ENCODE assay signal across 10 mouse cellular contexts in the genomic region with DNA sequence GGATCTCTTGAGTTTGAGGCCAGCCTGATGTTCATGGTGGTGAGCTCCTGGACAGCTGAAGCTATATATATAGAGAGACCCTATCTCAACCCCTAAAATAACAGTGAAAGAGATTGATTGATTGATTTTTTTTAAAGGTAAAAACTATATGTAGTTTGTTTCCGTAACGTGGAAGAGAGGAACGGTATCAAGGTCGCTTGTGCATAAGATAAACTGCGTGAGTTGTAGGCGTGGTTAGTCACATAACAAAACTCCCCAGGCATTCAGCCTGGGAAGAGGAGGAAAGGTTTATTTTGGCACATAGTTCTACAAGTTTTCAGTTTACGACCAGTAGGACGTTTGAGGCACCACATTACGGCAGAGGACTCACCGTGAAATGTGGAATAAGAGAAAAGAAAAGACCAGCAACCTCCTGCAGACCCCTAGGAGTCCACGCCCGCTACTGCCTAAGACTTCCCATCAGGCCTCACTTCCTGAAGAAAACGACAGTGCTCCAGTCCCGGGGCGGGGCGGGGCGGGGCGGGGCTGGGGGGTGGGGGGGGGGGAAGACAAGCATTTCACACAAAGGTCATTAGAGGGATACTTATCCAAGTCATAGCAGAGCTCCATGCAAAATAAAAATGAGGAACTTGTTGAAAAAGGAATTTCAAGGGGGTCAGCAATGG.
DNase-seq lines count a peak whose midpoint lies in the region; ATAC-seq and TF ChIP-seq lines count a peak whose summit lies in the region.
"Had no signal": no experiment of that assay in that cellular context is flagged by ENCODE, and none has a peak within 500 bp of the region (broad histone marks: within the 10 kb centered on the region; RNA-seq: fewer than 3 reads in every experiment).

No protein-coding gene starts in this region.

- no peaks in the 10 kb centered on the region for H3K9me3 ChIP-seq in heart, embryonic 12.5 days (replicated peaks)
- no peaks in the 10 kb centered on the region for H3K9me3 ChIP-seq in liver, embryonic 13.5 days (replicated peaks)
- H3K9me3 ChIP-seq: midbrain, embryonic 15.5 days had no signal

- 44% methylated on average over 18 of the region's 18 CpGs for WGBS in heart, embryonic 12.5 days
- WGBS in liver, embryonic 13.5 days (ENCODE audit: insufficient replicate concordance): 11% methylated on average over 14 of the region's 18 CpGs

- H3K4me1 ChIP-seq in heart, embryonic 12.5 days (replicated peaks): peaks cover 55% of the 10 kb centered on the region
- peaks cover 13% of the 10 kb centered on the region for H3K4me1 ChIP-seq in testis, adult 2 months (ENCODE audit: control insufficient read depth, insufficient read depth, low read length)
- peaks cover 59% of the 10 kb centered on the region for H3K4me1 ChIP-seq in liver, embryonic 13.5 days (replicated peaks)

- no peak for TF ChIP-seq POLR2A in testis, adult 2 months (IDR thresholded peaks at IDR 0.05; ENCODE audit: control insufficient read depth, low read depth, low read length)

- no peak for ATAC-seq in heart, embryonic 12.5 days (ENCODE audit: insufficient number of reproducible peaks, low FRiP score)
- ATAC-seq in liver, embryonic 13.5 days (ENCODE audit: low read depth): peak; percentile 47

- DNase-seq in heart, adult 9 months (ENCODE audit: low spot score in 2 of 2): no peak
- DNase-seq in testis, postnatal 14 days (ENCODE audit: low spot score): no peak
- no peak for DNase-seq in liver, embryonic 13.5 days
- DNase-seq in layer of hippocampus, adult 8-10 months (ENCODE audit: low spot score in 2 of 2): no peak
- DNase-seq in cerebellum, postnatal 10 days: no peak
- no peak for DNase-seq in right cerebral cortex, adult 2 months (ENCODE audit: low spot score in 2 of 2)
- DNase-seq: cerebellum, adult 11 months had no signal

- H3K27me3 ChIP-seq in heart, embryonic 12.5 days (replicated peaks): no peaks in the 10 kb centered on the region
- H3K27me3 ChIP-seq in testis, adult 2 months (ENCODE audit: control insufficient read depth, insufficient read depth, low read length): no peaks in the 10 kb centered on the region
- H3K27me3 ChIP-seq in liver, embryonic 13.5 days: no peaks in the 10 kb centered on the region
- H3K27me3 ChIP-seq: midbrain, embryonic 15.5 days had no signal

- no peaks in the 10 kb centered on the region for H3K36me3 ChIP-seq in heart, embryonic 12.5 days
- H3K36me3 ChIP-seq in testis, adult 2 months (ENCODE audit: control insufficient read depth, insufficient read depth, low read length): no peaks in the 10 kb centered on the region
- H3K36me3 ChIP-seq in liver, embryonic 13.5 days: no peaks in the 10 kb centered on the region
- H3K36me3 ChIP-seq: midbrain, embryonic 15.5 days had no signal

- H3K27ac ChIP-seq in heart, embryonic 12.5 days (ENCODE audit: poor library complexity, severe bottlenecking): peak overlapping the region; percentile 40
- peak overlapping the region; percentile 66 for H3K27ac ChIP-seq in testis, adult 2 months (ENCODE audit: control insufficient read depth, insufficient read depth, low read depth, low read length)
- no peak overlapping the region for H3K27ac ChIP-seq in liver, embryonic 13.5 days

- no peak overlapping the region for H3K4me2 ChIP-seq in heart, embryonic 12.5 days
- H3K4me2 ChIP-seq in liver, embryonic 13.5 days: peak overlapping the region; percentile 57
- H3K4me2 ChIP-seq: midbrain, embryonic 15.5 days had no signal

- no peak overlapping the region for H3K9ac ChIP-seq in heart, embryonic 12.5 days
- no peak overlapping the region for H3K9ac ChIP-seq in liver, embryonic 13.5 days
- H3K9ac ChIP-seq: midbrain, embryonic 15.5 days had no signal

- TF ChIP-seq CTCF in testis, adult 2 months (IDR thresholded peaks at IDR 0.05; ENCODE audit: control insufficient read depth, insufficient read depth, insufficient replicate concordance, low read depth, low read length): no peak

- no peak overlapping the region for H3K4me3 ChIP-seq in heart, embryonic 12.5 days
- H3K4me3 ChIP-seq in testis, adult 2 months (ENCODE audit: control insufficient read depth, low read depth, low read length): peak overlapping the region; percentile 30; the same call in 1 of the 2 replicates
- peak overlapping the region; percentile 22; the same call in 1 of the 2 replicates for H3K4me3 ChIP-seq in liver, embryonic 13.5 days (replicated peaks)
- H3K4me3 ChIP-seq: midbrain, embryonic 15.5 days had no signal
